Mouse (Mus musculus): ENCODE data around the gene Cops8.

DNA sequence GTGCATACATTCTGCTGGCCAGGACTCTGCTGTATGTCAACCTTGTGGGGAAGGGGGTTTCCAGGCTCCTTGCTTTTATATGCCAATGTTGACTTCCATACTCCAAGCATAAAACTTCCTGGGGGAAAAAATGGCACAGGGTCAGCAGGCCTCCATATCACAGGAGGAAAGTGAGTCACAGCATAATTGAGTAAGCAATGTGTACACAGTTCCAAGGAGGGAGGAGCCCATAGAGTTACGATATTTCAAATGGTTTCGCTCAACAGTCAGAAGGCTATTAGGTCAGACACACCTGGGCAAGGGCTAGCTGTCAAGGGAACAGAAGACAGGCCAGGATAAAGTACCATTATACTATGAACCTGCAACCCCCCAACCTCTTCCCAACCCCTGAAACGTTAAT is 1.7 kb upstream of the Cops8 start:
- no peak for TF ChIP-seq POLR2A (IDR thresholded peaks at IDR 0.05; ENCODE audit: borderline replicate concordance, extremely low read depth, low read depth, low read length)
- no peak for TF ChIP-seq CTCF (IDR thresholded peaks at IDR 0.05; ENCODE audit: insufficient read depth, low read length)

All from lung, adult 2 months (tissue).